Mouse (Mus musculus) kidney, embryonic 15.5 days (tissue): Measurements from ENCODE around the gene Gm3727. TPM values are rescaled to one million over a fixed set of nuclear protein-coding genes. Genes with fewer than 3 reads are reported as not detected.
"Not testable (repeated sequence)": the region's sequence is repeated elsewhere in the genome, so short reads cannot be mapped to it uniquely, and the experiment has no call there.

Source experiments
- ATAC-seq: fragments of 200-750 bp; cut with Nextera tagmentation; replicated peaks from 2 replicates; pipeline ENCODE4 v1.8.0; 2017; ENCODE audit warnings: moderate TSS enrichment; ENCODE audit not compliant: low FRiP score
- H3K27ac ChIP-seq: fragments of 300-500 bp; sonication (generic); 2 replicates; pipeline ENCODE4 v1.5.1; 2015; ENCODE audit warnings: mild to moderate bottlenecking, inconsistent platforms
- H3K27me3 ChIP-seq: fragments of 300-500 bp; sonication (generic); 2 replicates; pipeline ENCODE4 v1.6.1; 2015; ENCODE audit warnings: inconsistent platforms
- H3K36me3 ChIP-seq: fragments of 300-500 bp; sonication (generic); 2 replicates; pipeline ENCODE4 v1.6.1; 2015; ENCODE audit warnings: inconsistent platforms
- H3K4me1 ChIP-seq: fragments of 300-500 bp; sonication (generic); 2 replicates; pipeline ENCODE4 v1.6.1; 2015; ENCODE audit warnings: inconsistent platforms
- H3K4me2 ChIP-seq: fragments of 300-500 bp; sonication (generic); 2 replicates; pipeline ENCODE4 v1.6.1; 2015; ENCODE audit warnings: moderate library complexity, mild to moderate bottlenecking, inconsistent platforms
- H3K4me3 ChIP-seq: fragments of 300-500 bp; sonication (generic); replicated peaks from 2 replicates; pipeline ENCODE4 v1.5.1; 2015; ENCODE audit warnings: mild to moderate bottlenecking, inconsistent platforms
- H3K9ac ChIP-seq: fragments of 300-500 bp; sonication (generic); 2 replicates; pipeline ENCODE4 v1.6.1; 2015; ENCODE audit warnings: mild to moderate bottlenecking, inconsistent platforms
- H3K9me3 ChIP-seq: fragments of 300-500 bp; sonication (generic); replicated peaks from 2 replicates; pipeline ENCODE4 v1.6.1; 2016; ENCODE audit warnings: inconsistent platforms
- WGBS: fragments of 180-500 bp; shearing (Covaris S2); methylation state at CpG from one replicate; pipeline ENCODE4 v1.1.7; 2015; ENCODE audit warnings: mixed read lengths; 5-methylcytosine and 5-hydroxymethylcytosine counted together
- polyA plus RNA-seq: library from polyadenylated mRNA; unstranded; fragments of >200 nt; fragmentation: Nextera tagmentation; extraction: Ambion mirVana; gene quantifications from 2 replicates; pipeline ENCODE4 v1.2.1, GENCODE M21; 2015

The Gm3727 gene
- not detected in 2 replicates for polyA plus RNA-seq

DNA sequence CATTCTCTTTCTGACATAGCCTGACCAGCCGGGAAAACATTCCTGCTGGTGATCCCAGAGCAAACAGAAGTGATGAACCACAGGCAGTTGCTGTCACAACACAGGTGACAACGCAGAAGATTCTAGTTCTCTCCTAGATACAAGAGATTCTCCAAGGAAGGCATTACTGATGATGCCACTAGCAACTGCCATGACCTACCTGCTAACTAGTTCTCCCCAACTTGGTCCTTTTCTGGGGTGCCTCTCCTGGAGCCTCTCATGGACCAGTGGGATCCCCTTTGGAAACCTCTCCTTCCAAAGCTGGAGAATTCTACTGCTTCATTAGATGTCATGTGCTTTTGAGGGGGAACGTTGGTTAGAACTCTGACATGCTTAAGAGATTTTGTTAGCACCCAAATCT, at the start of gene Gm3727:
TSS of gene Gm3727 (minus strand) at position 101 of the 400 bp plus-strand sequence.
- WGBS: 77% methylated on average over 3 of the region's 3 CpGs

DNA sequence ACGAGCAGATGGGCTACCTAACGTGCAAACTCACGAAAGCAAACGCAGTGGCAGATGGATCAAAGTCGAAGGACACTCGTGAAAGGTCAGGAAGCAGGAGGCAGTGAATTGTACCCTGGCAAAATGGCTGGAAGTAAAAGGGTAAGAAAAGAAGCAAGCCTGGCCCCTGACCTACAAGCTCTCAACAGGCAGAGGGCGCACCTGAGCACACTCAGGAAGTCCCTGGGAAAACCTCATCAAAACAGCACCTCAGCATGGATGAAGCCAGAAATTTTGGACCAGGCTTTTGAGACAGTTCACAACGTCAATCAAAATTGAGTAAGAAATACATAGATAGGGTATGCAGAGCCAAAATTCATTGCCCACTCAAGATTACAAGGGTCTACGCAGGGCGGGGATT, 21.0 kb downstream of the Gm3727 start:
- H3K4me2 ChIP-seq, H3K4me3 ChIP-seq, ATAC-seq, H3K4me1 ChIP-seq, H3K27me3 ChIP-seq, H3K36me3 ChIP-seq, H3K9ac ChIP-seq, H3K27ac ChIP-seq, H3K9me3 ChIP-seq: not testable (repeated sequence)
- 1% methylated on average over 7 of the region's 10 CpGs for WGBS

More for the DNA sequence above, at the start of gene Gm3727:
- not testable (repeated sequence) for H3K9ac ChIP-seq, H3K4me1 ChIP-seq, H3K9me3 ChIP-seq, H3K27me3 ChIP-seq, H3K4me2 ChIP-seq, ATAC-seq, H3K36me3 ChIP-seq, H3K27ac ChIP-seq, H3K4me3 ChIP-seq

Other genes starting within 250 kb of the Gm3727 start
- 0.44 and 0.45 TPM in 2 replicates for gene Gm10406, start 237.3 kb downstream of the Gm3727 start, polyA plus RNA-seq
- not detected in 2 replicates for gene Gm3685, start 219.7 kb downstream of the Gm3727 start, polyA plus RNA-seq
- gene Gm3696, start 164.1 kb downstream of the Gm3727 start, polyA plus RNA-seq: 0.82 and 1.1 TPM in 2 replicates
- gene Gm6676, start 139.3 kb downstream of the Gm3727 start, polyA plus RNA-seq: not detected in 2 replicates
- gene Gm3512, start 90.2 kb downstream of the Gm3727 start, polyA plus RNA-seq: 3.0 and 3.5 TPM in 2 replicates
- not detected in 2 replicates for gene Gm16434, start 70.2 kb downstream of the Gm3727 start, polyA plus RNA-seq
- gene Gm3739, start 50.3 kb upstream of the Gm3727 start, polyA plus RNA-seq: 0.37 and 0.57 TPM in 2 replicates
- gene Gm5797, start 67.7 kb upstream of the Gm3727 start, polyA plus RNA-seq: not detected in 2 replicates
- gene Gm8374, start 100.4 kb upstream of the Gm3727 start, polyA plus RNA-seq: not detected in 2 replicates
- not detected in 2 replicates for gene Gm3755, start 186.2 kb upstream of the Gm3727 start, polyA plus RNA-seq
- gene Gm3752, start 219.0 kb upstream of the Gm3727 start, polyA plus RNA-seq: 0.44 TPM in 1 of 2 replicates, not detected in the other